Mouse (Mus musculus) B cell, adult 62 days (primary cell): ENCODE data around the gene Cdhr3. TPM values are rescaled to one million over a fixed set of nuclear protein-coding genes. Genes with fewer than 3 reads are reported as not detected.

ENCODE experiments used
- total RNA-seq: library from RNA; stranded (reverse); gene quantifications from 4 replicates; pipeline ENCODE4 v1.2.4, GENCODE M21; 2023

Gene Cdhr3
- total RNA-seq: not detected in 4 replicates

DNA sequence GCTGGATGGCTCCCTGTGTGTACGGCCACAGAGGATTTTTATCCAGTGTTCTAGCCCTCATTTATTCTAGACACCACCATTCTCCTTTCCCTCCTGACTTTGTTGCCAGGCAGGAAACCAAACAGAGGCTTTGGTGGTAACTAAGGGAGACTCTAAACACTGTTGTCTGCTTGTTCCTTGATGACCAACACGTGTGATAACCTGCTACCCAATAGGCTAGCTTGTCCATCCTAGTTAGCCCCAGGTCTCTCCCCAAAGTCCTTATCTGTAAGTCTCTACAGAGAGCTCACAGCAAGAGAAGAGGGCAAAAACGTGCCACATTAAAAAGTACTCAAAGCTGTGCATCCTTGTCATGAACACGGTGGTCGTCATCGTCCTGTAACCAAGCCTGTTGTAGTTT, at the start of gene Cdhr3:
TSS of gene Cdhr3 (minus strand) at position 101 of the 400 bp plus-strand sequence.

Other genes starting within 250 kb of the Cdhr3 start
- 98.7 to 112 TPM (median 110 TPM) in 4 replicates for gene Sypl, start 139.0 kb downstream of the Cdhr3 start, total RNA-seq
- gene Atxn7l1, start 54.8 kb upstream of the Cdhr3 start, total RNA-seq: 86.9 to 97.6 TPM (median 88.7 TPM) in 4 replicates